Mouse (Mus musculus) T-helper 17 cell (primary cell): Measurements from ENCODE around the gene Kcnv2.

Experiments used
- in situ Hi-C, 2 experiments: fragments of 300-600 bp; cut with MboI, MseI; formaldehyde crosslinking; loops; 1 replicate in 1 of 2; 2 replicates in 1 of 2; pipeline ENCODE4 v1.15.1; 2025; ENCODE audit warnings: high pct_unique_total_duplicates in 2 of 2

The Kcnv2 gene

DNA sequence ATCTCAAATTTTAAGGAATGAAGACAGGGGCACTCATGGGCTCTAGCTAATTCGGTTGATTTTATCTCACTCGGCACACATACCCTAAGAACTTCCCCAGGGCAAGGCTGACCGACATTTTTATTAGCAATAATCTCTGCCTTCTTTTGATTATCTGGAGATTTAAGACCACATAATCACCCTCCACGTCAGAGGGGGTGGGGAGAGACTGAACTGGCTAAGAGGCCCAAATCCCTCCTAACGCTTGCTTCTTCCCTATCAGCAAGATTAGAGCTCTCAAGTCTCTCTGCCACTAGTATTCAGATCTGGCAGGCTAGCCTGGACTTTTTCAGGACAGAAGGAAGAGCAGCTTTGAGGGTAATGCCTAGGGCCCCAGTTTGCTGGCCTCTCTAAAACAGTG lies at the start of gene Kcnv2:
TSS of gene Kcnv2 (plus strand) at position 308 of the 400 bp plus-strand sequence.
- in situ Hi-C loops, result no loop called here

DNA sequence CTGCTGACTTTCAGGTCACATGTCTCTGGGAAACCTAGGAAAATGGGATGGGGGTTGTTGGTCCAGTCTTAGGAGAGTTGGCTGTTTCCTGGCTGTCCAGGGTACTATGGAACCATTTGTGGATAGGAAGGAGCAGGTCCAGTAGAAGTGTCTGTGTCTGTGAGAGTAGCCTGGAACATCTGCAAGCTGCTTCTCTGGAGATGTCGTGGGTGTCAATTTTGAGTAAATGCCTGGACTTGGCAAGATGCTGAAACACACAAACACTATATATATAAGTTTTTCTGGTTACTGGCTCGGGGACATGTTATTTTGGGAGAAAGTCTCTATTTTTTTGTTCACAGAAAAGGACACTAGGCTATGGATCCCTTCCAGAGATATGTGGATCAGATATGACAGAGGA lies 49.0 kb upstream of the Kcnv2 start:
- in situ Hi-C loops, result no loop called here

- in situ Hi-C loops, result no loop called here
Observed at GRCm38 (mm10) chr19:27274382-27274781, 48.0 kb upstream of the Kcnv2 start.

DNA sequence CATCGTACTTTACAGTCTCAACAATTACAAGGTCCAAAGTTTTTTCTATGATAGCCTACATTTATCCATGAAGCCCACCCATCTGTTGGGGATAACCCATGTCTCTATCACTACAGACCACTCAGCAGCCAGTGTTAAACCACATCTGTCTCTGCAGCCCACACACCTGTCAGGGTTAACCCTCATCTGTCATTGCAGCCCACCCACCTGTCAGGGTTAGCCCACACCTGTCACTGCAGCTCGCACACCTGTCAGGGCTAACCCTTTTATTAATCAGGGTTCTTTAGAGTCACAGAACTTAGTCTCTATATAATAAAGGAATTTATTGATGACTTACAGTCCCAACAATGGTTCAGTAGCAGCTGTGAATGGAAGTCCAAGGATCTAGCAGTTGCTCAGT lies 43.2 kb upstream of the Kcnv2 start:
- in situ Hi-C loops, result no loop called here

GRCm38 (mm10) chr19:27310039-27310438 lies 12.3 kb upstream of the Kcnv2 start:
- in situ Hi-C loops, result no loop called here

- in situ Hi-C loops, result no loop called here
Observed at GRCm38 (mm10) chr19:27311311-27311710, 11.1 kb upstream of the Kcnv2 start.

- in situ Hi-C loops, result no loop called here
Observed at GRCm38 (mm10) chr19:27312266-27313079, 9.9 kb upstream of the Kcnv2 start.

GRCm38 (mm10) chr19:27313080-27313413 lies 9.3 kb upstream of the Kcnv2 start:
- in situ Hi-C loops, result no loop called here

- in situ Hi-C loops, result no loop called here
Observed at GRCm38 (mm10) chr19:27316313-27317258, 5.8 kb upstream of the Kcnv2 start.

- in situ Hi-C loops, result no loop called here
Observed at GRCm38 (mm10) chr19:27317337-27317736, 5.1 kb upstream of the Kcnv2 start.

DNA sequence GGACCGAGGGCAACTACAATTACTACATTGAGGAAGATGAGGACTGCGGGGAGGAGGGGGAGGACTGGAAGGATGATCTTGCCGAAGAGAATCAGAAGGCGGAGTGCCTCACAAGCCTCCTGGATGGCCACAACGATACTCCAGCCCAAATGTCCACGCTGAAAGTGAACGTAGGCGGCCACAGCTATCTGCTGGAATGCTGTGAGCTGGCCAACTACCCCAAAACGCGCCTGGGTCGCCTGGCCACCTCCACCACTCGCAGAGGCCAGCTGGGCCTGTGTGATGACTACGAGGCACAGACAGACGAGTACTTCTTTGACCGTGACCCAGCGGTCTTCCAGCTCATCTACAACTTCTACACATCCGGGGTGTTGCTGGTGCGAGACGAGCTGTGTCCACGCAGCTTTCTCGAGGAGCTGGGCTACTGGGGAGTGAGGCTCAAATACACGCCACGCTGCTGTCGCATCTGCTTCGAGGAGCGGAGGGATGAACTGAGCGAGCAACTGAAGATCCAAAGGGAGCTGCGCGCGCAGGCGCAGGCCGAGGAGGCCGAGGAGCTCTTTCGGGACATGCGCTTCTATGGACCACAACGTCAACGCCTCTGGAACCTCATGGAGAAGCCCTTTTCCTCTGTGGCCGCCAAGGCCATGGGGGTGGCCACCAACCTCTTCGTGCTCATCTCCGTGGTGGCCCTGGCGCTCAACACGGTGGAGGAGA lies 681 bp downstream of the Kcnv2 start:
- in situ Hi-C loops, result no loop called here

DNA sequence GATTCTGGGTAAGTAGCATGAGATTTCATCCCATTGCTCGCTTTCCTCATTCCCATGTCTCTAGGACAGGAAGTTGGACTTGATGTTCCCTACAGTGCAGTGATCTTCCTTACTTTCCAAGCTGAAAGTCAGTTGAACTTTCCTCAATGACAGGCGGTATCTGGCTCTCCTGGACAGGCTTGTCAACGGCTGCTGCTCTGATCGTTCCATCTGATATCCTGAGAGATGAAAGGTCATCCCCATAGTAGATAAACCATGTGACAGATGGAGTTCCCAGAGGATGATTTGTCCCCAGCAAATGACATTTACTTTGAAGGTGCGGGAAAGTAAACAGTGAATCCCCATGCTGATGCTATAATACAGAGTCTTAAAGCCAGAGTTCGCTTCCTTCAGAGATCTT lies 3.2 kb downstream of the Kcnv2 start:
- in situ Hi-C loops, result loop anchor here in 1 of 2 experiments (5.0 kb wide), 1 partner anchor 98 kb away; no protein-coding TSS in a partner anchor

- in situ Hi-C loops, result loop anchor here in 1 of 2 experiments (5.0 kb wide), 1 partner anchor 100 kb away; no protein-coding TSS in a partner anchor
Observed at GRCm38 (mm10) chr19:27327569-27327968, 5.2 kb downstream of the Kcnv2 start.

GRCm38 (mm10) chr19:27328166-27328565 lies 5.8 kb downstream of the Kcnv2 start:
- in situ Hi-C loops, result loop anchor here in 1 of 2 experiments (5.0 kb wide), 1 partner anchor 101 kb away; no protein-coding TSS in a partner anchor

DNA sequence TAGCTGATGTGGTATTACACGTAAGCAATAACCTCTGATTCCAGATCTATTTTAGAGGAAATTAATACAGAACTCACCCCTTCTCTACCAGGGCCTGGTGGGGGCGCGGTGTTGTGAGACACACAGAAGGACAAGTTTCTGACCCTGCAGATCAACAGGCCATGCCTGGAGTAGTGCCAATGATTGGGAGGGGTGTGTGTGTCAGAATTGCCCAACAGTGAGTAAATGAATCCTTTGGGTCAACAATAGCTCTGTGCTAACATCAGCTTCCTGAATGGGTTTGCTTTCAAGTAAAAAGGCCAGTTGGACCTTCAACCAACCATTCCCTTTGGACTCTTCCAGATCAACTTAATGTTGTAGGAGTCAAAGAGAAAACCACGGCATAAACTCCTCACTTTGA lies 6.3 kb downstream of the Kcnv2 start:
- in situ Hi-C loops, result loop anchor here in 1 of 2 experiments (5.0 kb wide), 1 partner anchor 101 kb away; no protein-coding TSS in a partner anchor

GRCm38 (mm10) chr19:27332207-27332794 lies 9.9 kb downstream of the Kcnv2 start:
- in situ Hi-C loops, result no loop called here

DNA sequence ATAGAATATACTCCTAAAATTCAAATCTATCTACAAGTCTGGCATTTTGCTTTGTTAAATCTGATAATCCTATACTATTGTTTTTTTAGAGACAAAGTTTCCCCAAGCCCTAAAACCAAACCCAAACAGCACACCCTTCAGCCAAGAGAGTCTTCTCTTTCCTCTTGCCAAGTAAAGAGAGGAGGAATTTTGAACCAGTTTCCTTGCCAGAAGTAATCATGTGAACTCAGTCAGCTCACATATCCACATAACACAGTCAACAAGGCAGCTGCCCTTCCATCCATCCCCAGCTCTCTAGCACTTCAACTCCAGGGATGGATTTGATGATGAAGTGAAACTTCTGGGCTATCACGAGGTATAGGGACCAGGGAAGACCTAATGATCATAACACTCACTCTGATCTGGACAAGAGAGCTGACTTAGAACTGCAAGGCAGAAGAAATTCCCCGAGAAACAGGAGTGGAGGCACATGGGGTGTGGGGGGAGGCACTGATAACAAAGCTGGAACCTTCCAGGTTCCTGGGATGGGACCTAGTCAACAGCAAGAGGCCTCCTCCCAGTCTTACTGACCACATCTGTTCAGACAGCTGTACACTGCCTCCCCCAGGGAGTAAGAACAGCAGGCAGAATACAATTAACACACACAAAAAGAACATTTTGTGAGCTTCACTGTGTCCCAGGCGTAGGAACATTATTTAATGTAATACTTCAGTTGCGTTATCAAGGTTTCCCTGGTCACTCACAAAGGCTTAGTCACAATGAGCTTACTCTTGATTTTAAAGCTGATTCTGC lies 13.9 kb downstream of the Kcnv2 start:
- in situ Hi-C loops, result no loop called here

DNA sequence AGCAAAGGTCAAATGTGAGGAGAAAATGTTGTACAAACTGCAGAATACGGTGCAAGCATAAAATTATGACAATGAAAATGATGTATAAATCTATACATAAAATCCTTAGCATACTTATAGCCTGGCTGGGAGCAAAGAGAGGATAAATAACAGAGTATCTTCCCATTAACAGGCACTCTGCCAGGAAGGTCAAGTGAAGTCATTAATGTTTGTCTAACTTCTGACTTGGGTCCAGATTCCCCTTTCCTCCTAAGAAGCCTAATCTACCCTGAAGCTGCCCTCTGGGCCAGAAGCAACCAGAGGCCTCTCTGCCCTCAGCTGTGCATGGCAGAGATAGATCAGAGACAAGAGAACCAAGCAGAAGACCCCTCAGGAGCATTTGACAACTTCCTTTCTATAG lies 24.1 kb downstream of the Kcnv2 start:
- in situ Hi-C loops, result no loop called here

DNA sequence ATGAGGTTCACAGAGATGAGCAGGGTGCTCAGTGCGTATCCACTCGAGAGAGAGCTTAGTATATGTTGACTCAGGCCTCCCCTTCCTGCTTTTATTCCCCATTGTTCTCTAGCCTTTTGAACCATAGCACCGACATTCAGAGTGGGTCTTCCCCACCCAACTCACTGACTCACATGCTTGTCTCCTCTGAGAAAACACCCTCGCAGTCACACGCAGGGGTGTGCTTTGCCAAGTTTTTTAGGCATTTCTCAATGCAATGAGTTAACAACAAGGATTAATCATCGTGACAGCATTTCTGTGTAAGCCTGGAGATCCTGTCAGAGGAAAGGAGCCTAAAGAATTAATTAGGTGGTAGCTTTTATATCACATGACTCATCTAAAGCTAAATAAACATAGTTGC lies 29.3 kb downstream of the Kcnv2 start:
- in situ Hi-C loops, result no loop called here

GRCm38 (mm10) chr19:27360381-27360780 lies 38.0 kb downstream of the Kcnv2 start:
- in situ Hi-C loops, result no loop called here
